Mouse (Mus musculus): ENCODE results near the gene Filip1. TPM values are rescaled to one million over a fixed set of nuclear protein-coding genes. Genes with fewer than 3 reads are reported as not detected.
A peak's percentile ranks its signal among the peaks of the same experiment; 100 is the strongest.

Gene Filip1
- total RNA-seq, 1 experiment from 2014 or later: 0.46 TPM

DNA sequence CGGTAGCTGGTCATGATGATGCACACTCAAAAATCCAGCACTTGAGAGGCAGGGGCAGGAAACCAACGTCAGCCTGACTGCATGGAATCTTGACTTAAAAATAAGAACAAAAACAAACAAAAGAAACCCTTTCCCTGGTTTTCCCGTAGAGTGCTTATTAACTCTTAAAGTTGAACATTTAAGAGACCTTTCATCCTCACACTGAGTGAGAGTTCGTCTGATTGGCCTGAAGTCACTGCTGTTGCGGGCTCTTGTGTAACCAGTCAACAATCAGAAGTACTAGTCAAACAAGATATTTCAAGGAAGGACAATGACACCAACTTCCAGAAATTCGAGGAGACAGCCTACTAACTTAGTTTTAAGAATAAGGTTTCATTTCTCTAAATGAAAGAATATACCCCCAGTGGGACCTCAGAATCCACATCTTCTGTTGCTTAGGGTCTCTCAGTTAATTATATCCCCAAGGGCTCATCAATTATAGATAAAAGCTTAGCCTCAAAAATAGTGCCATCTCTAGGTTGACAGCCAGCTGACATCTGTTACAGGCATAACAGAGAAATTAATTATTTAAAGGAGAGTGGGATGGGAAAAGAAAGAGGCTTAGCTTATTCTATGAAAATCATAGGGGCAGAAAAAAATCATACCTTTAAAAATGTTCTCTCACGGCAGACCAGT is 216.1 kb downstream of the Filip1 start:
- ATAC-seq (replicated peaks; ENCODE audit: low read depth, poor library complexity, severe bottlenecking): no peak

DNA sequence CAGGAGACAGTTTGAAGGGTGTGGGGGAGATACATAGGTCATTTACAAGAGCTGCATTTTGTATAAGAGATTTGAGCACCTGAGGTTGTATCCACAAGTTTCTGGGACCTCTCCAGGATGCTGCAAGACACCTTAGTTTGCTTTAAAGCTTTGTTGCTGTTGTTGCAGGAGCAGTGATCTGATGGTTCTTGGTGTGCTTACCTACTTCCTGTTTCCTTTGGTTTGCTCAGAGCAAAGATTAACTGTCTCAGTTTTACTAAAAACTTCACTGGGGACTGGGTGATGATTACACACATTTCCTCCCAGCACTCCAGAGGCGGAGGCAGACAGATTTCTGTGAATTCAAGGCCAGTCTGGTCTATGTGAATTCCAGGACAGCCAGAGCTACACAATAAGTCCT is 217.6 kb downstream of the Filip1 start:
- peak; percentile 45 for ATAC-seq (replicated peaks; ENCODE audit: low read depth, poor library complexity, severe bottlenecking)

- peak; percentile 91 for ATAC-seq (replicated peaks; ENCODE audit: low read depth, poor library complexity, severe bottlenecking)
Measured at GRCm38 (mm10) chr9:79792841-79793835, 219.5 kb downstream of the Filip1 start, which contains the start of gene Tmem30a. Gene Tmem30a (minus strand): TSS chr9:79793507.

GRCm38 (mm10) chr9:79785794-79786085 is 226.9 kb downstream of the Filip1 start:
- no peak for ATAC-seq (replicated peaks; ENCODE audit: low read depth, poor library complexity, severe bottlenecking)

GRCm38 (mm10) chr9:79784934-79785793 is 227.5 kb downstream of the Filip1 start:
- peak; percentile 62 for ATAC-seq (replicated peaks; ENCODE audit: low read depth, poor library complexity, severe bottlenecking)

DNA sequence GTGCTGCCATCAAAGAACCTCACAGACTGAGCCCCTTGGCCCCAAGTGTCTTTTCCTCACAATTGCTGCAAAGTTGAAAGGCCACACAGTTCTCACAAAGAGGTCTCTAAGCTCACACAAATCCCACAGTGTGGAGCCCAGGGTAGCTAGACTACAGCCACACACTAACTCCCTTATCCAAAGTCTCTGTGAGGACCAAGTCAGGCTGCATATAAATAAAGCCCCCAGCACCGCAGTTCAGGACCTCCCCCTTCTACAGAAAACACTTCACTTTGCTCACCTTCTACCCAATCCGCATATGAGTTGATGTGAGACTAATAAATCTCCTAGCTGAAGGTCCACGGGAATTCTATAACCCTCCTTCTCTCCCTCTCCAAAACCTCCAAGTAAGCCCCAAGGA is 228.2 kb downstream of the Filip1 start:
- no peak for ATAC-seq (replicated peaks; ENCODE audit: low read depth, poor library complexity, severe bottlenecking)

- peak; percentile 90 for ATAC-seq (replicated peaks; ENCODE audit: low read depth, poor library complexity, severe bottlenecking)
Measured at GRCm38 (mm10) chr9:79779354-79779753, 233.3 kb downstream of the Filip1 start.

DNA sequence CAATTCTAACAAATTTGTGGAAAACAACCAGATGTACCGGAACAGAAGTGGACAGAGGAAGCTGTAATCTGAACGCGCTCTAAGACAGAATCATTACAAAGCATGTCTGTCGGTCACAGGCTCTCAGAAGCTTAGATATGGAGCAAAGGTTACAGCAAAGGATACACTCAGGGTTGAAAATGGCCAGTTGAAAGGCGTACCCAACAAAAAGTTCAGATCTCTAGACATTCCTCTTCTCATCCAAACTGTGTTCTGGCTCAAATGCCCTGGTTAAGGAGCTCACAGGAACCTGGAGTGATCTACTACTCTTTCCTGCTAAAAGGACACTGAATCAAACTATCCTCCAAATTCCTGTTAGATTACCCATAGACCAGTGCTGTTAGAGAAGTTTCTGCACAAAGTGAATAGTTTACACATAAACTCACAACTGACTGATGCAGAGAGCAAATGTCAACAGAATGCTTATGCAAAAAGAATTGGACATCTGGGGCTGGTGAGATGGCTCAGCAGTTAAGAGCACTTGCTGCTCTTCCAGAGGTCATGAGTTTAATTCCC is 245.6 kb downstream of the Filip1 start:
- ATAC-seq (replicated peaks; ENCODE audit: low read depth, poor library complexity, severe bottlenecking): no peak

DNA sequence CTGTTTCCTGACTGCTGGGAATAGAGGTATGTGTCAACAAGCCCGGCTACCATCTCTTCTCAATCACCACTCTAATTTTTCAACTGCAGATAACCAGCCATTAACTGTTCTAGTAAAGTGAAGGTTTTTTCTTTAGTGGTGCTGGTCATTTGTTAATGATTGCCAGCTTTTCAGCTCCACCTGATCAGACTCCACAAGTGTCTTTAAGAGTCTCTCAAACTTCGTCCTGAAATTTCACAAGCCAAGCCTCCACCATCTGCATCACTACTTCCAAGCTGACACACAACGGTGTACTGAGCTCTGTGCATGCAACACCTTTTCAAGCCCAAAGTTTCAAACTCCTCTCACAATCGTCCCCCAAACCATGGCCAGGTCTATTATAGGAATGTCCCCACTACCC is 247.3 kb downstream of the Filip1 start:
- no peak for ATAC-seq (replicated peaks; ENCODE audit: low read depth, poor library complexity, severe bottlenecking)

Other genes starting within 250 kb of the Filip1 start
- gene Tmem30a, start 219.3 kb downstream of the Filip1 start, total RNA-seq (2017): 75.4 and 86.1 TPM in 2 replicates
- gene Senp6, start 54.1 kb upstream of the Filip1 start, total RNA-seq (2017): 203 and 226 TPM in 2 replicates
- gene Myo6, start 152.2 kb upstream of the Filip1 start, total RNA-seq (2017): 4.5 and 6.8 TPM in 2 replicates

All from common myeloid progenitor, adult 5-6 weeks (primary cell).